Mouse (Mus musculus) bone marrow, adult 2 months (tissue): ENCODE results near the gene Kirrel3.

Experiments used
- CTCF ChIP-seq: fragments of 200-500 bp; IDR thresholded peaks from 2 replicates; pipeline ENCODE4 v1.5.1; 2011; ENCODE audit warnings: low read length, control low read depth; ENCODE audit not compliant: control insufficient read depth, insufficient read depth
- POLR2A ChIP-seq: fragments of 200-500 bp; IDR thresholded peaks from 2 replicates; pipeline ENCODE4 v1.6.1; 2011; ENCODE audit warnings: low read depth, mild to moderate bottlenecking, control low read depth, low read length, borderline replicate concordance; ENCODE audit not compliant: control insufficient read depth

GRCm38 (mm10) chr9:34988683-34989082 lies 503.0 kb downstream of the Kirrel3 start:
- no peak for TF ChIP-seq CTCF
- no peak for TF ChIP-seq POLR2A
